Mouse (Mus musculus): Measurements from ENCODE around the gene Gal3st2.
"Not testable (repeated sequence)": the region's sequence is repeated elsewhere in the genome, so short reads cannot be mapped to it uniquely, and the experiment has no call there.

The Gal3st2 gene

DNA sequence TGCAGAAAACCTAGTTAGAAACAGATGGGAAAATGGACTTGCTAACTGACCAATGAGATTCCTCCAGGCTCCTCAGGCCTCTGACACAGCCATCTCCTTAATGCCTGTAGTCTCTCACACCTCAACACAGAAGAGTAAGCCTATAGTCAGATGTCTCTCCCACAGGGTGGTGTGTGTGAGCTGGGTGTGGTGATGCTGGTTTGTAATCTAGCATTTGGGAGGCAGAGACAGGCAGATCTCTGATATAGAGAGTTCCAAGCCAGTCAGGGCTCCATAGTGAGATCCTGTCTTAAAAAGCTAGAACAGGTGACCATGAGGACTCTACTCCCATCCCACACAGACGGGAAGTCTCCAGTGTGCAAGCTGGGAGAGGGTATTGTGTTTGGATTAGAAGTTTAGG lies 57.7 kb downstream of the Gal3st2 start:
- H3K27me3 ChIP-seq (ENCODE audit: insufficient read depth, low read length); H3K4me1 ChIP-seq (replicated peaks; ENCODE audit: low read depth, low read length); H3K9me3 ChIP-seq (ENCODE audit: low read length); H3K4me3 ChIP-seq (replicated peaks; ENCODE audit: low read length); H3K36me3 ChIP-seq (ENCODE audit: insufficient read depth, low read length): not testable (repeated sequence)

DNA sequence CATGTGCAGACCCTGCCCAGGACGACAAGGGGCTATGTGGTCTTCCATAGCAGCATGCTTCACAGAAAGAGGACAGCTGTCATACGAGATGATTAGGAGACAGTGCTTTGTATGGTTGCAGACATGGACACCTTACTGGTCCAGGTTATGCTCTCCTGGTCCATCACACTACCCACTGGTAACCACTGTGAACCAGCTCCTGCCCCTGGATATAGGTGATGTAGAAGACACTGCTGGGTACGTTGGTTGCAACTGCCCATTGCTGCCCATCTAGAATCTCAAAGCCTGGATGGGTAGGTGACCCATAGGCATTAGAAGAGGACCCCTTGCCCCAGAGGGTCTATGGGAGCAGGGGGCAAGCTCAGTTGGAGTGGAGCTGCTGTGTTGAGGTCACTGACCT lies 58.2 kb downstream of the Gal3st2 start:
- not testable (repeated sequence) for H3K4me1 ChIP-seq (replicated peaks; ENCODE audit: low read depth, low read length); H3K36me3 ChIP-seq (ENCODE audit: insufficient read depth, low read length); H3K4me3 ChIP-seq (replicated peaks; ENCODE audit: low read length); H3K27me3 ChIP-seq (ENCODE audit: insufficient read depth, low read length); H3K9me3 ChIP-seq (ENCODE audit: low read length)

DNA sequence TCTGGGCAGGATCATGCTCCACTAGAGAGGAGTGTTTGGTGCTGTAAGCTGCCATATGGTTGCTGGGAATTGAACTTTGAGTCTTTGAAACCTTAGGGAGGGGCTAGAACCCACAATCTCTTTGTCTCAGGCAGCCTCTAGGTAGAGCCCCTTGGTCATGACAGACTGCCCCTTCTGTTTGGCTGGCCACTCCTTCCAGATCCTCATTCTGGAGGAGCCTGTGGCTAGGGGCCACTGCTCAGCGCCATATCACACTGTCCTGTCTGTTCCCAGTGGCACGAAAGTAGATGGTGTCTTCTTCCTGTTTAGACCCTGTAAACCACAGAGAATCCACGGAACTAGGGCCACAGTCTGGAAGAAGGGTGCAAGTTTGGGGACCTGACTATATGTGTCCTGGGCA lies 61.5 kb downstream of the Gal3st2 start:
- H3K4me1 ChIP-seq (replicated peaks; ENCODE audit: low read depth, low read length); H3K9me3 ChIP-seq (ENCODE audit: low read length); H3K4me3 ChIP-seq (replicated peaks; ENCODE audit: low read length); H3K36me3 ChIP-seq (ENCODE audit: insufficient read depth, low read length); H3K27me3 ChIP-seq (ENCODE audit: insufficient read depth, low read length): not testable (repeated sequence)

DNA sequence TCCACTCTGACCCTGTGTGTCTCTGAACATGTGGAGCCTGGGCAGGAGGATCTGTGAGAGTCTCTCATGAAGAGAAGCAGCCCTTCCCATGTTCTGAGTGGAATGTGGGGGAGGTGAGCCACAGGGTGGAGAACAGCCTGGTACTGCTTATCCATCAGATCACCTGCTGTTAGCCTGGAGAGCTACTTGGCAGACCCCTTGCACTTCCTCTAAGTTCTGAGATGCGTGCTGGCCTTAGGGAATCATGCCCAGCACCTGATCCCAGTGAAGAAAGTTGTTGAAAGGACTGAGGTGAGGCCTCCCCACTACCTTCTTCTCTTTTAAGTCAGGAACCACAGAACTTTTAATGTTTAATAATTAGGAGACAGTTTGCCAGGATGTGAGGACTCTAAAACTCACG lies 62.0 kb downstream of the Gal3st2 start:
- H3K36me3 ChIP-seq (ENCODE audit: insufficient read depth, low read length); H3K27me3 ChIP-seq (ENCODE audit: insufficient read depth, low read length); H3K4me3 ChIP-seq (replicated peaks; ENCODE audit: low read length); H3K9me3 ChIP-seq (ENCODE audit: low read length); H3K4me1 ChIP-seq (replicated peaks; ENCODE audit: low read depth, low read length): not testable (repeated sequence)

All from E14TG2a.4 (cell line).